Mouse (Mus musculus) heart, postnatal 0 days (tissue): ENCODE results near the gene Plin4. TPM values are rescaled to one million over a fixed set of nuclear protein-coding genes. Genes with fewer than 3 reads are reported as not detected.

Experiments
- ATAC-seq: fragments of 200-750 bp; cut with Nextera tagmentation; 2 replicates; pipeline ENCODE4 v1.8.0; 2017; ENCODE audit warnings: low read depth, moderate number of reproducible peaks, moderate library complexity; ENCODE audit not compliant: insufficient read depth
- DNase-seq: peaks from one replicate; pipeline ENCODE4 v3.0.0-alpha.2; 2016; ENCODE audit warnings: low spot score
- H3K27ac ChIP-seq: fragments of 300-500 bp; sonication (generic); 2 replicates; pipeline ENCODE4 v1.5.1; 2014; ENCODE audit warnings: low read depth, mild to moderate bottlenecking
- H3K27me3 ChIP-seq: fragments of 300-500 bp; sonication (generic); 2 replicates; pipeline ENCODE4 v1.6.1; 2014; ENCODE audit warnings: low read length, mixed read lengths; ENCODE audit not compliant: control insufficient read depth, insufficient read depth
- H3K36me3 ChIP-seq: fragments of 300-500 bp; sonication (generic); replicated peaks from 2 replicates; pipeline ENCODE4 v1.6.1; 2014; ENCODE audit warnings: low read length, mixed read lengths; ENCODE audit not compliant: control insufficient read depth, insufficient read depth
- H3K4me1 ChIP-seq: fragments of 300-500 bp; sonication (generic); 2 replicates; pipeline ENCODE4 v1.6.1; 2014; ENCODE audit warnings: antibody characterized with exemption; ENCODE audit not compliant: control insufficient read depth, insufficient read depth
- H3K4me2 ChIP-seq: fragments of 300-500 bp; sonication (generic); 2 replicates; pipeline ENCODE4 v1.6.1; 2014; ENCODE audit warnings: low read depth, mild to moderate bottlenecking, low read length, moderate library complexity
- H3K4me3 ChIP-seq: fragments of 300-500 bp; sonication (generic); 2 replicates; pipeline ENCODE4 v1.5.1; 2014; ENCODE audit warnings: low read depth, low read length
- H3K9ac ChIP-seq: fragments of 300-500 bp; sonication (generic); replicated peaks from 2 replicates; pipeline ENCODE4 v1.6.1; 2014; ENCODE audit warnings: low read depth, low read length, mixed read lengths
- H3K9me3 ChIP-seq: fragments of 300-500 bp; sonication (generic); replicated peaks from 2 replicates; pipeline ENCODE4 v1.6.1; 2016; ENCODE audit warnings: low read length; ENCODE audit not compliant: control insufficient read depth
- CTCF ChIP-seq: IDR thresholded peaks from 2 replicates; pipeline ENCODE4 v1.5.1; 2016; ENCODE audit warnings: antibody characterized with exemption, control low read depth, low read depth
- EP300 ChIP-seq: IDR thresholded peaks from 2 replicates; pipeline ENCODE4 v1.6.1; 2016; ENCODE audit warnings: antibody characterized with exemption, low read depth
- WGBS: fragments of 180-500 bp; shearing (Covaris S2); extraction: QIAGEN DNeasy Blood & Tissue Kit; methylation state at CpG from one replicate; pipeline ENCODE4 v1.1.7; 2014; 5-methylcytosine and 5-hydroxymethylcytosine counted together
- polyA plus RNA-seq: library from polyadenylated mRNA; unstranded; fragments of >200 nt; fragmentation: Nextera tagmentation; extraction: Ambion mirVana; gene quantifications from 2 replicates; pipeline ENCODE4 v1.2.1, GENCODE M21; 2015
- total RNA-seq: library from RNA; depleted of rRNA; stranded (reverse); fragments of >200 nt; gene quantifications from 2 replicates; pipeline ENCODE4 v1.2.3, GENCODE M21; 2014; ENCODE audit warnings: low replicate concordance

The Plin4 gene
- total and polyA plus RNA-seq, 2 experiments from 2014 or later = 9.4 to 88.5 TPM

DNA sequence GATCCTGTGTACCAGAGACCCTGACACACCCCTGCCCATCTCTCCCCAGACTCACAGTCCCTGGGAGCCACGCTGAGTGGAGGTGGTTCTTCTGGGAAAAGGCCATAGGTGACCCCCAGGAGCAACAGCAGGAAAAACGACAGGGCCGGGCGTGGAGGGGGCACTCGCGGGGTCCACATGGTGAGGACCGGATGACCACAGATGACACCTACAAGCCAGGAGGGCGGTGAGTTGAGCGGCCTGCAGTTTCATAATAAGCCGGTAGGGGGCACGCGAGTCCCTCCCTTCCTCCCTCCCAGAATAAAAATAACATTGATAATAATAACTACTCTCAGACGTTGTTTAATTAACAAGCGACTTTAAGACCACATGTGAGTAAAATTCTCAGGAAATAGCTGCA is 23.1 kb upstream of the Plin4 start:
- Histone ChIP-seq H3K9ac (no peak overlapping the region), H3K4me2 (peak overlapping the region; percentile 29; the same call in 1 of the 2 replicates), H3K9me3 (0 out of 2 replicates have a peak, but pooled peaks cover 5% of the 10 kb centered on the region), H3K4me3 (peak overlapping the region; percentile 1; the same call in 1 of the 2 replicates), H3K36me3 (no peaks in the 10 kb centered on the region), H3K4me1 (peaks cover 10% of the 10 kb centered on the region; the same call in 1 of the 2 replicates), H3K27ac (no peak overlapping the region), H3K27me3 (0 out of 2 replicates have a peak, but pooled peaks cover 6% of the 10 kb centered on the region)
- DNase-seq (peak; percentile 67), ATAC-seq (no peak)
- WGBS = 4% methylated on average over 14 of the region's 14 CpGs
- TF ChIP-seq EP300 = no peak
- peak; percentile 75 for TF ChIP-seq CTCF

DNA sequence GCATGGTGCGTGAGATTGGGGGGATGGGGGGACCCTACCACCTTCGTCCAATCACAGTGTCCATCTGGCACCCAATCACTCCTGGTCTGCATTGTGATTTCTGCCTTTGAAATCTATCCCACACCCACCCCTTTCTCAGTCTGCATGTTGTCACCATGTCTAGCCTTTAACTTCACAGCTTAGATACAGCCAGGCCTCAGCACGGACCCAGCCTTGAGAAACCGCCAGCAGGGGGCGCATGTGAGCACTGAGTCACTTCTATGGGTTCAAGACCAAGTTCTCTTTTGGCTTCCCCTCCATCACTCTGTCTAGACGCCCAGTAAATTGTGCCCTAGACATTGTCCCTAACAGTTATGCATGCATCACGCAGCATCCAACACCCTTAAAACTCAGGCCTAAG is 22.2 kb upstream of the Plin4 start:
- no peak overlapping the region for H3K4me2 ChIP-seq
- 0 out of 2 replicates have a peak, but pooled peaks cover 6% of the 10 kb centered on the region for H3K27me3 ChIP-seq
- no peak overlapping the region for H3K27ac ChIP-seq
- H3K4me3 ChIP-seq = no peak overlapping the region
- 0 out of 2 replicates have a peak, but pooled peaks cover 5% of the 10 kb centered on the region for H3K9me3 ChIP-seq
- no peak for DNase-seq
- no peak for ATAC-seq
- 43% methylated on average over 7 of the region's 7 CpGs for WGBS
- H3K36me3 ChIP-seq = no peaks in the 10 kb centered on the region
- H3K9ac ChIP-seq = no peak overlapping the region
- H3K4me1 ChIP-seq = peaks cover 10% of the 10 kb centered on the region; the same call in 1 of the 2 replicates
- TF ChIP-seq EP300 (no peak), CTCF (peak; percentile 51)

DNA sequence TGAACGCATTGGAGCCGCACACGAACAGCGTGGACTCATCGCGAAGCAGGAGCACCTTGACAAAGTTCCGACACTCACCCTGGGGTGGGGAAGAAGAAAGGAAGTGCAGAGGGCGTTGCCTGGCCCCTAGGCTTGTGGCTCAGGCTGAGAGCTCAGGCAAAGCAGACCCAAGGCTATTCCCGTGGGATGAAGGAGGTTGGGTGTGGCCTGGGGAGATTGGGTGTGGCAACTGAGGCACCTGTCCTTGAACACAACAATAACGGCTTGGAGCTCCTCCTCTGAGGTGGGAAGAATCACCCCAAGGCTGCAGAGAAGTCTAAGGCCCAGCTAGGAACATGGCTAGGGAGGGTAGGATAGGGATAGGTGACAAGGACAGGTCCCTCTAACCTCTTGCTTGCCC is 21.5 kb upstream of the Plin4 start:
- DNase-seq (no peak), ATAC-seq (no peak)
- Histone ChIP-seq H3K9me3 (0 out of 2 replicates have a peak, but pooled peaks cover 5% of the 10 kb centered on the region), H3K4me3 (no peak overlapping the region), H3K4me2 (no peak overlapping the region), H3K36me3 (no peaks in the 10 kb centered on the region), H3K9ac (no peak overlapping the region), H3K27ac (no peak overlapping the region), H3K27me3 (0 out of 2 replicates have a peak, but pooled peaks cover 6% of the 10 kb centered on the region), H3K4me1 (peaks cover 10% of the 10 kb centered on the region; the same call in 1 of the 2 replicates)
- TF ChIP-seq CTCF = no peak
- no peak for TF ChIP-seq EP300
- WGBS = 91% methylated on average over 10 of the region's 10 CpGs

DNA sequence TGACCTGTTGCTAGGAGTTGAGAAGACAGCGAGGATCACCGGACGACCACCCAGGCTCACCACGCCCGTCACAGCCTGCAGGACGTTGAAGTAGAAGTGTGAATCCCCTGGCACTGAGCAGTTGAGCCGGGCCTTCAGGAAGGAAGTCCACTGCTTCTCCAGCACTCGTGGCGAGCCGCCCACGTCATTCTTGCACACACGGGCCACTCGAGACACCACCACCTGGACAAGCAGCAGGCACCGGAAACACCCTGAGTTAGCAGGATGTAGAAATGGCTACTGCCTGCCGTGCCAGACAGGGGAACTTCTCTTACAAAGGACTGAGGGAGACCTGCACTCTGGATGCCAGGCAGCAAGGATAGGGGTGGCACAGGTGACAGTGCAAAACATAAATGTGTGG is 18.6 kb upstream of the Plin4 start:
- H3K4me2 ChIP-seq = no peak overlapping the region
- no peak overlapping the region for H3K4me3 ChIP-seq
- H3K9ac ChIP-seq = no peak overlapping the region
- 0 out of 2 replicates have a peak, but pooled peaks cover 5% of the 10 kb centered on the region for H3K9me3 ChIP-seq
- 65% methylated on average over 15 of the region's 15 CpGs for WGBS
- ATAC-seq (no peak), DNase-seq (no peak)
- 0 out of 2 replicates have a peak, but pooled peaks cover 5% of the 10 kb centered on the region for H3K27me3 ChIP-seq
- TF ChIP-seq EP300 (no peak), CTCF (no peak)
- no peak overlapping the region for H3K27ac ChIP-seq
- H3K36me3 ChIP-seq = no peaks in the 10 kb centered on the region
- H3K4me1 ChIP-seq = no peaks in the 10 kb centered on the region

DNA sequence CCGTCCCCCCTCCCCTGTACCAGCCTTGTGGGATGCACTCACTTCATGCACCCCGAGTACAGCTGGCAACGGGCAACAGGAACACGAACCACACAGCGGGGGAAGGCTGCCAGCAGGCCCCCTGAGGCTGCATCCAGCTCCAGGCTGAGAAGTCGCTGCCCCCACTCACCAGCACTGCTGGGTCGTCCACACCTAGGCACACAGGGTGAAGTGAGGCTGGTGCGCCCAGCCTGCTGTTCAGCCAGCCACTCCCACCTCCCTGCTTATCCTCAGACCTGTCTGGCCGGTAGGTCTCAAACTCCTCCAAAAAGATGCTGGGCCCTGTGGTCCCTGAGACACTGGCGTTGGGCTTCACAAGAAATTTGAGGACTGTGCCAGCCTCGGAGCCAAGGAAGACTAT is 16.6 kb upstream of the Plin4 start:
- Histone ChIP-seq H3K4me1 (no peaks in the 10 kb centered on the region), H3K9me3 (peaks cover 11% of the 10 kb centered on the region), H3K27ac (no peak overlapping the region), H3K36me3 (no peaks in the 10 kb centered on the region), H3K4me3 (no peak overlapping the region), H3K4me2 (no peak overlapping the region), H3K9ac (no peak overlapping the region), H3K27me3 (peaks cover 9% of the 10 kb centered on the region; the same call in 1 of the 2 replicates)
- 74% methylated on average over 11 of the region's 11 CpGs for WGBS
- DNase-seq (no peak), ATAC-seq (no peak)
- no peak for TF ChIP-seq CTCF
- no peak for TF ChIP-seq EP300

DNA sequence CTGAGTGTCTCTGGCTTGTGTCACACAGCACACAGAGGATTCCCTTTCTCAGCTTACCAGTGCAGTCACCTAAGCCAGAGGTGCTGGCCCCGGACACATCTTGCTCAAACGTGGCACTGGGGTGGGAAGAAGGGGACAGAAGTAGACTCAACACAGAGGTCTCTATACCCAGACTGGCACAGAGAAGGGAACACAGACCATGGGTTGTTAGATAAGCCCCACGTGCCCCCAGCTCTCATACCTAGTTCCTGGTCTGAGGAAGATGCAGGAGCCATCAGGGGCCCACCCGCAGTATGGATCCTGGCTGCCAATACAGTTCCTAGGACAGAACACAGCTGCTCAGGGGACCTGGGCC is 15.7 kb upstream of the Plin4 start:
- Histone ChIP-seq H3K4me2 (no peak overlapping the region), H3K36me3 (no peaks in the 10 kb centered on the region), H3K9ac (no peak overlapping the region), H3K9me3 (peaks cover 8% of the 10 kb centered on the region), H3K4me1 (0 out of 2 replicates have a peak, but pooled peaks cover 5% of the 10 kb centered on the region), H3K27me3 (peaks cover 14% of the 10 kb centered on the region), H3K4me3 (no peak overlapping the region), H3K27ac (no peak overlapping the region)
- no peak for DNase-seq
- TF ChIP-seq CTCF (no peak), EP300 (no peak)
- 75% methylated on average over 4 of the region's 4 CpGs for WGBS
- no peak for ATAC-seq
